Mouse (Mus musculus): ENCODE data around the gene Fastk. TPM values are rescaled to one million over a fixed set of nuclear protein-coding genes. Genes with fewer than 3 reads are reported as not detected.
"Not testable (repeated sequence)": the region's sequence is repeated elsewhere in the genome, so short reads cannot be mapped to it uniquely, and the experiment has no call there.

Gene Fastk
- polyA plus RNA-seq, 1 experiment from 2014 or later, result 117 TPM

- peaks cover 17% of the 10 kb centered on the region for H3K36me3 ChIP-seq (ENCODE audit: insufficient read depth, low read length)
These were observed 44.7 kb downstream of the Fastk start for GRCm38 (mm10) chr5:24400362-24400761.

DNA sequence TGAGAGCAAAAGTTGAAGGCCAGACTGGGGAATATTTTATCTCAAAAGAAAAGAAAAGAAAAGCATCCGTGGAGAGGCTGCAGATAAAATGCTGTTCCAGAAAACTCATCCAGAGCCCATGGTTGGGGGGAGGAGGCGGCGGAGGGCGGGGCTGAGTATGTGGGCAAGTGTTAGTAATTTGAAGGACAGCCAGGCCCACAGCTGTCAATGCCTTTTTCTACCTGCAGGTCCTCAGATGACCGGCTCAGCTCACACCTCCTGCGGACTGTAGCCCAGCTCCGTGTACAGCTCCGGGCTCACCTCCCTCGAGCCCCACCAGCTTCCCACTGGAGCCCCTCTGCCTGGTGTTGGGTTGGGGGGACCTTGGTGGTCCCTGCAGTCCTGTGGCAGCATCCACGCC is 45.4 kb downstream of the Fastk start:
- no peak overlapping the region for H3K27ac ChIP-seq
- H3K36me3 ChIP-seq (ENCODE audit: insufficient read depth, low read length), result peaks cover 17% of the 10 kb centered on the region
- H3K4me1 ChIP-seq (replicated peaks; ENCODE audit: insufficient read depth, low read length), result no peaks in the 10 kb centered on the region; the same call in 1 of the 2 replicates
- no peaks in the 10 kb centered on the region for H3K9me3 ChIP-seq (replicated peaks; ENCODE audit: low read length)
- no peak overlapping the region for H3K9ac ChIP-seq (ENCODE audit: low read depth, low read length)
- no peaks in the 10 kb centered on the region for H3K27me3 ChIP-seq (ENCODE audit: insufficient read depth, low read length)
- no peak for TF ChIP-seq CTCF (IDR thresholded peaks at IDR 0.05; ENCODE audit: low read depth)
- DNase-seq (ENCODE audit: low spot score) (no peak), ATAC-seq (replicated peaks; ENCODE audit: low FRiP score, low read depth) (no peak)
- 86% methylated on average over 10 of the region's 10 CpGs for WGBS
- H3K4me2 ChIP-seq (ENCODE audit: low read length), result no peak overlapping the region
- H3K4me3 ChIP-seq (replicated peaks; ENCODE audit: low read depth, low read length), result no peak overlapping the region

More at GRCm38 (mm10) chr5:24400362-24400761, 44.7 kb downstream of the Fastk start:
- TF ChIP-seq CTCF (IDR thresholded peaks at IDR 0.05; ENCODE audit: low read depth), result no peak
- Histone ChIP-seq H3K4me2 (ENCODE audit: low read length) (no peak overlapping the region), H3K27me3 (ENCODE audit: insufficient read depth, low read length) (no peaks in the 10 kb centered on the region), H3K4me3 (replicated peaks; ENCODE audit: low read depth, low read length) (no peak overlapping the region), H3K27ac (no peak overlapping the region), H3K9me3 (replicated peaks; ENCODE audit: low read length) (no peaks in the 10 kb centered on the region), H3K9ac (ENCODE audit: low read depth, low read length) (no peak overlapping the region), H3K4me1 (replicated peaks; ENCODE audit: insufficient read depth, low read length) (no peaks in the 10 kb centered on the region)
- DNase-seq (ENCODE audit: low spot score) (no peak), ATAC-seq (replicated peaks; ENCODE audit: low FRiP score, low read depth) (no peak)
- 89% methylated on average over 11 of the region's 11 CpGs for WGBS

GRCm38 (mm10) chr5:24396254-24396653 is 48.8 kb downstream of the Fastk start:
- not testable (repeated sequence) for H3K4me3 ChIP-seq (replicated peaks; ENCODE audit: low read depth, low read length); H3K4me1 ChIP-seq (replicated peaks; ENCODE audit: insufficient read depth, low read length); H3K4me2 ChIP-seq (ENCODE audit: low read length); H3K9ac ChIP-seq (ENCODE audit: low read depth, low read length); H3K27me3 ChIP-seq (ENCODE audit: insufficient read depth, low read length); H3K27ac ChIP-seq; H3K36me3 ChIP-seq (ENCODE audit: insufficient read depth, low read length); DNase-seq (ENCODE audit: low spot score); ATAC-seq (replicated peaks; ENCODE audit: low FRiP score, low read depth); H3K9me3 ChIP-seq (replicated peaks; ENCODE audit: low read length)
- 91% methylated on average over 6 of the region's 6 CpGs for WGBS
- TF ChIP-seq CTCF (IDR thresholded peaks at IDR 0.05; ENCODE audit: low read depth), result peak; percentile 24; the same call in 1 of the 2 replicates

DNA sequence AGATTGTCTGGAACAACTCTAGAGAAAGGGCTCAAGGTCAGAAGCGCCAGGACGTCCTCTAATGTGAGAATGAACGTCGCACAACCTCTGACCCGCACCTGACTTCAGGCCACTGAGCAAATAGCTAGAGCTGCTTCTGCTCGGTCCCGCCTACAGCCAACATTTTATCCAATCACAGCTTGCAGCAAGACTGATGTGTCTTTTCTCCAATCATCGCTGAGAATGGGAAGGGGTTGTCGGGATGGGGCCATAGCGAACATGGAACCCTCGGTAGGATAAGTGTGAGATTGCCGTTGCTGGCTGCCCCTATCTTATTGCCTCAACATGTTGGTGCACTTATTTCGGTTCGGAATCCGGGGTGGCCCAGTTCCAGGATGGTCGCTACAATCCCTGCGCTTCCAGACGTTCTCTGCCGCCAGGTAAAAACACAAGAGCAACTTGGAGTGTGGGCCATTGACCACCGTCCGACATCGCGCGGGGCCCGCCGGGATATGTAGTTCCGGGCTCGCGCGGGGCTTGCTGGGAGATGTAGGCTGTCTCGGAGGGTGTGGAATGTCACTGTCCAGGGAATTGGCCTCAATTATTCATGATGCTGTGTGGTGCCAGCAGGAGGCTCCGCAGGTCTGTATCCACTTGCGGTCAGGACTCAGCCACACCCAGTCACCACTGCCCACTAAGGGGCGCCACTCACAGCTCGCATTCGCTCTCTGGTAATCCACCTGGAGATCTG is 50.8 kb downstream of the Fastk start:
- peak overlapping the region; percentile 64; the same call in 1 of the 2 replicates for H3K9ac ChIP-seq (ENCODE audit: low read depth, low read length)

DNA sequence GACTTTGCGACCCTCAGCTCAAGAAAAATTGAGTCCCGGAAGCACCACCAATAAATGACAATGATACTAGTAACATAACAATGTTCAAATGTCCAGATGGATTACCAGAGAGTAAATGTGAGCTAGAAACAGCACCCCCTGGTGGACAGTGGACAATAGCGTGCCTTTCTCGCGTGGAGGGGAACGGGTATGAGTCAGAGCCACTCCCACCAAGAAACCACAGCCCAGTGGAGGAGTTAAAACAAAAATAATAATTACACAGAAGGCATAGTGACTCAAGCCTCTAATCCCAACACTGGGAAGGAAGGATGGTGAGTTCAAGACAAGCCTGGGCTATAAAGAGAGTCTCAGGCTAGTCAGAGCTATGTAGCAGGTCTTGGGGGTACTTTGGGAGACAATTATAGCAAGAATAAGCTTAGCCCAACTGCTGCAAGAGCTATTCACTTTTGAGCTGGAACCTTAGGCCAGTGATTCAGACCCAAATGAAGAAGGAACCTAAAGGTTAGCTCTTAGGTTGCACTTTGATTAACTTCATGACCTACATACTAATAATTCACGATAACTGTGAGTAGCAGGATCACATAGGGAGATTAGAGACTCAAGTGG is 51.6 kb downstream of the Fastk start, which contains the start of gene Abcb8:
TSS of gene Abcb8 (plus strand) at position 272 of the 606 bp plus-strand sequence.
- DNase-seq (ENCODE audit: low spot score), result peak; percentile 88
- peak within 1 kb of the TSS; percentile 53 for H3K4me2 ChIP-seq (ENCODE audit: low read length)
- TF ChIP-seq CTCF (IDR thresholded peaks at IDR 0.05; ENCODE audit: low read depth), result peak; percentile 90
- no peak for ATAC-seq (replicated peaks; ENCODE audit: low FRiP score, low read depth)
- H3K4me3 ChIP-seq (replicated peaks; ENCODE audit: low read depth, low read length), result peak within 1 kb of the TSS; percentile 65
- H3K27me3 ChIP-seq (ENCODE audit: insufficient read depth, low read length), result no peaks in the 10 kb centered on the region
- no peaks in the 10 kb centered on the region for H3K36me3 ChIP-seq (ENCODE audit: insufficient read depth, low read length)
- H3K27ac ChIP-seq, result peak within 1 kb of the TSS; percentile 82
- no peaks in the 10 kb centered on the region; the same call in 1 of the 2 replicates for H3K4me1 ChIP-seq (replicated peaks; ENCODE audit: insufficient read depth, low read length)
- WGBS, result 25% methylated on average over 7 of the region's 7 CpGs
- H3K9me3 ChIP-seq (replicated peaks; ENCODE audit: low read length), result no peaks in the 10 kb centered on the region
- peak within 1 kb of the TSS; percentile 64; the same call in 1 of the 2 replicates for H3K9ac ChIP-seq (ENCODE audit: low read depth, low read length)

More for the DNA sequence above, 50.8 kb downstream of the Fastk start:
- Histone ChIP-seq H3K4me2 (ENCODE audit: low read length) (peak overlapping the region; percentile 53), H3K4me3 (replicated peaks; ENCODE audit: low read depth, low read length) (peak overlapping the region; percentile 65), H3K9me3 (replicated peaks; ENCODE audit: low read length) (no peaks in the 10 kb centered on the region), H3K4me1 (replicated peaks; ENCODE audit: insufficient read depth, low read length) (no peaks in the 10 kb centered on the region; the same call in 1 of the 2 replicates), H3K36me3 (ENCODE audit: insufficient read depth, low read length) (no peaks in the 10 kb centered on the region), H3K27ac (peak overlapping the region; percentile 82), H3K27me3 (ENCODE audit: insufficient read depth, low read length) (no peaks in the 10 kb centered on the region)
- DNase-seq (ENCODE audit: low spot score), result peak; percentile 97
- peak; percentile 90 for TF ChIP-seq CTCF (IDR thresholded peaks at IDR 0.05; ENCODE audit: low read depth)
- WGBS, result under 1% methylated on average over 36 of the region's 36 CpGs
- peak; percentile 97 for ATAC-seq (replicated peaks; ENCODE audit: low FRiP score, low read depth)

- no peak for TF ChIP-seq CTCF (IDR thresholded peaks at IDR 0.05; ENCODE audit: low read depth)
- DNase-seq (ENCODE audit: low spot score), result no peak
- no peak overlapping the region for H3K9ac ChIP-seq (ENCODE audit: low read depth, low read length)
- no peak overlapping the region for H3K4me3 ChIP-seq (replicated peaks; ENCODE audit: low read depth, low read length)
- peaks cover 6% of the 10 kb centered on the region; the same call in 1 of the 2 replicates for H3K4me1 ChIP-seq (replicated peaks; ENCODE audit: insufficient read depth, low read length)
- H3K27ac ChIP-seq, result no peak overlapping the region
- H3K27me3 ChIP-seq (ENCODE audit: insufficient read depth, low read length), result no peaks in the 10 kb centered on the region
- 73% methylated on average over 7 of the region's 7 CpGs for WGBS
- no peak overlapping the region for H3K4me2 ChIP-seq (ENCODE audit: low read length)
- H3K9me3 ChIP-seq (replicated peaks; ENCODE audit: low read length), result no peaks in the 10 kb centered on the region
- no peaks in the 10 kb centered on the region for H3K36me3 ChIP-seq (ENCODE audit: insufficient read depth, low read length)
- ATAC-seq (replicated peaks; ENCODE audit: low FRiP score, low read depth), result no peak
These were observed 52.4 kb downstream of the Fastk start for GRCm38 (mm10) chr5:24392724-24393123.
